Mouse (Mus musculus) thymus, adult 2 months (tissue): ENCODE results near the gene Akr1cl.

Experiments
- CTCF ChIP-seq: fragments of 200-500 bp; IDR thresholded peaks from 2 replicates; pipeline ENCODE4 v1.5.1; 2012; ENCODE audit warnings: mild to moderate bottlenecking, control low read depth, low read length, moderate library complexity, borderline replicate concordance; ENCODE audit not compliant: control insufficient read depth, poor library complexity, insufficient read depth; ENCODE audit errors: extremely low read depth
- POLR2A ChIP-seq: fragments of 200-500 bp; IDR thresholded peaks from 2 replicates; pipeline ENCODE4 v1.6.1; 2012; ENCODE audit warnings: mild to moderate bottlenecking, low read length, control low read depth, moderate library complexity; ENCODE audit not compliant: control insufficient read depth, poor library complexity, insufficient read depth; ENCODE audit errors: extremely low read depth

- TF ChIP-seq CTCF (no peak), POLR2A (no peak)
Measured at GRCm38 (mm10) chr1:65082188-65082587, 49.6 kb upstream of the Akr1cl start, which contains the start of gene Crygb.
